Mouse (Mus musculus) embryonic fibroblast, embryonic 13.5 days (primary cell): Measurements from ENCODE around the gene Syt6.

ENCODE experiments used
- CTCF ChIP-seq: IDR thresholded peaks from 2 replicates; pipeline ENCODE4 v1.5.1; 2011; ENCODE audit warnings: mild to moderate bottlenecking, control low read depth, low read length, moderate library complexity, borderline replicate concordance; ENCODE audit not compliant: insufficient read depth
- POLR2A ChIP-seq: IDR thresholded peaks from 2 replicates; pipeline ENCODE4 v1.6.1; 2011; ENCODE audit warnings: low read depth, mild to moderate bottlenecking, control low read depth, low read length, moderate library complexity

GRCm38 (mm10) chr3:103627661-103628060, 52.6 kb downstream of the Syt6 start:
- TF ChIP-seq CTCF: no peak
- TF ChIP-seq POLR2A: no peak
